Mouse (Mus musculus) telencephalon, adult 2 months (tissue): Measurements from ENCODE around the gene Mia2.

Source experiments
- DNase-seq: peaks from one replicate; pipeline ENCODE4 v3.0.0-alpha.2; 2011; ENCODE audit warnings: low read depth, low spot score

Gene Mia2

GRCm38 (mm10) chr12:59164522-59164921 is 68.9 kb downstream of the Mia2 start:
- DNase-seq = no peak

GRCm38 (mm10) chr12:59166557-59166956 is 71.0 kb downstream of the Mia2 start:
- no peak for DNase-seq

- no peak for DNase-seq
Observed at GRCm38 (mm10) chr12:59169935-59170334, 74.3 kb downstream of the Mia2 start.

GRCm38 (mm10) chr12:59177814-59178213 is 82.2 kb downstream of the Mia2 start:
- DNase-seq = peak; percentile 62

- peak; percentile 28 for DNase-seq
Observed at GRCm38 (mm10) chr12:59188086-59188682, 92.6 kb downstream of the Mia2 start.

- DNase-seq = no peak
Observed at GRCm38 (mm10) chr12:59193637-59194036, 98.0 kb downstream of the Mia2 start.

GRCm38 (mm10) chr12:59194341-59195003 is 98.9 kb downstream of the Mia2 start:
- DNase-seq = no peak

- DNase-seq = no peak
Observed at GRCm38 (mm10) chr12:59195065-59195464, 99.5 kb downstream of the Mia2 start.

GRCm38 (mm10) chr12:59195941-59196340 is 100.3 kb downstream of the Mia2 start:
- no peak for DNase-seq

GRCm38 (mm10) chr12:59198750-59199149 is 103.2 kb downstream of the Mia2 start:
- DNase-seq = no peak

- DNase-seq = no peak
Observed at GRCm38 (mm10) chr12:59199361-59199760, 103.8 kb downstream of the Mia2 start.

- no peak for DNase-seq
Observed at GRCm38 (mm10) chr12:59205571-59205970, 110.0 kb downstream of the Mia2 start.

GRCm38 (mm10) chr12:59206208-59206999 is 110.8 kb downstream of the Mia2 start:
- DNase-seq = no peak

GRCm38 (mm10) chr12:59207000-59207390 is 111.4 kb downstream of the Mia2 start:
- DNase-seq = no peak

GRCm38 (mm10) chr12:59207814-59208213 is 112.2 kb downstream of the Mia2 start:
- DNase-seq = no peak

GRCm38 (mm10) chr12:59216176-59216575 is 120.6 kb downstream of the Mia2 start:
- no peak for DNase-seq

GRCm38 (mm10) chr12:59216676-59217266 is 121.2 kb downstream of the Mia2 start:
- DNase-seq = no peak

- DNase-seq = no peak
Observed at GRCm38 (mm10) chr12:59217331-59217730, 121.7 kb downstream of the Mia2 start.

GRCm38 (mm10) chr12:59218640-59219321 is 123.2 kb downstream of the Mia2 start:
- DNase-seq = no peak

- peak; percentile 95 for DNase-seq
Observed at GRCm38 (mm10) chr12:59219325-59220225, 124.0 kb downstream of the Mia2 start, which contains the start of gene Fbxo33. Fbxo33 (minus strand) TSS chr12:59219725.

GRCm38 (mm10) chr12:59228401-59228800 is 132.8 kb downstream of the Mia2 start:
- peak; percentile 93 for DNase-seq
